ENCODE assay signal across 23 mouse cellular contexts in genomic region chr11:49781833-49782399, GRCm38 (mm10). TPM values are rescaled to one million over a fixed set of nuclear protein-coding genes. Genes with fewer than 3 reads are reported as not detected.
"Had no signal": no experiment of that assay in that cellular context is flagged by ENCODE, and none has a peak within 500 bp of the region (broad histone marks: within the 10 kb centered on the region; RNA-seq: fewer than 3 reads in every experiment).

No protein-coding gene starts in this region.

- H3K9me3 ChIP-seq: limb, embryonic 12.5 days; limb, embryonic 15.5 days; liver, embryonic 15.5 days; megakaryocyte, embryonic 14.5 days; midbrain, embryonic 12.5 days; neural tube, embryonic 13.5 days had no signal

- H3K9ac ChIP-seq: limb, embryonic 12.5 days; limb, embryonic 15.5 days; liver, embryonic 15.5 days; midbrain, embryonic 12.5 days; neural tube, embryonic 13.5 days had no signal

- H3K27ac ChIP-seq: limb, embryonic 12.5 days; limb, embryonic 15.5 days; liver, embryonic 15.5 days; macrophage; midbrain, embryonic 12.5 days; neural tube, embryonic 13.5 days had no signal

- H3K4me1 ChIP-seq: limb, embryonic 12.5 days; limb, embryonic 15.5 days; liver, embryonic 15.5 days; midbrain, embryonic 12.5 days; neural tube, embryonic 13.5 days had no signal

- ATAC-seq: inflammation-experienced regulatory T-cells, adult 6 months; intestine, embryonic 16.5 days; midbrain, embryonic 16.5 days had no signal

- H3K4me2 ChIP-seq: limb, embryonic 12.5 days; limb, embryonic 15.5 days; liver, embryonic 15.5 days; midbrain, embryonic 12.5 days; neural tube, embryonic 13.5 days had no signal

- DNase-seq: kidney, adult 18-20 months; kidney, adult 9 months; kidney, postnatal 14 days; kidney, postnatal 4 days; left cerebral cortex, postnatal 4 days; lung, adult 2 months; retina, postnatal 1 day; right cerebral cortex, postnatal 25 days; spleen, adult 18-20 months; thymus, adult 18-20 months; thymus, postnatal 4 days had no signal

- H3K27me3 ChIP-seq: limb, embryonic 12.5 days; limb, embryonic 15.5 days; midbrain, embryonic 12.5 days; neural tube, embryonic 13.5 days had no signal

- H3K4me3 ChIP-seq: limb, embryonic 12.5 days; limb, embryonic 15.5 days; liver, embryonic 15.5 days; megakaryocyte, embryonic 14.5 days; midbrain, embryonic 12.5 days; myocyte; neural tube, embryonic 13.5 days had no signal

- H3K36me3 ChIP-seq: limb, embryonic 12.5 days; limb, embryonic 15.5 days; liver, embryonic 15.5 days; midbrain, embryonic 12.5 days; neural tube, embryonic 13.5 days had no signal

RNA-seq across cellular contexts. Expression of gene Gfpt2, which starts 12.1 kb away (rescaled TPM):
- total RNA-seq: neutrophil, adult 5-6 weeks had no signal
- polyA plus RNA-seq: macrophage had no signal
